Comparison of ENCODE assay signal across 18 mouse cellular contexts in the genomic region with DNA sequence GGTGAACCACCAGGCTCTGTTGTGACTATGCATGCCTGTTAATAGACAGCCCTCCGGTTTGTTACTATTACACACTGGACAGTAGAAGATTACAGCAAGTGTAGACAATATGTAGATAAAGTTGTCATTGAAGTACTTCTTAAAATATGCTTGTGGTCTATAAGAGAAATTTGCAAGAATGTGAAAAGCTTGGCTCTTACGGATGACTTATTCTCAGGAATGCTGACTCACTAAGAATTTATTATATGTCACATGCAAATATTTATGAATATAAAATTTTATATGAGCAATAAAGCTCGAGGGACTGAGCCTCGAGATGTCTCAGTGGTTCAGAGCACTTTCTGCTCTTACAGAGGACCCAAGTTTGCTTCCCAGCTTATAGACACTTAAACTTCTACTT.
"Had no signal": no experiment of that assay in that cellular context is flagged by ENCODE, and none has a peak within 500 bp of the region (broad histone marks: within the 10 kb centered on the region; RNA-seq: fewer than 3 reads in every experiment).

No protein-coding gene starts in this region.

- H3K36me3 ChIP-seq: lung, embryonic 15.5 days; midbrain, embryonic 13.5 days; midbrain, embryonic 15.5 days; neural tube, embryonic 12.5 days had no signal

- H3K27me3 ChIP-seq: lung, embryonic 15.5 days; megakaryocyte, embryonic 14.5 days; midbrain, embryonic 13.5 days; midbrain, embryonic 15.5 days; neural tube, embryonic 12.5 days had no signal

- ATAC-seq: liver, postnatal 0 days; lung, postnatal 0 days; midbrain, embryonic 13.5 days; midbrain, embryonic 15.5 days had no signal

- H3K4me2 ChIP-seq: lung, embryonic 15.5 days; midbrain, embryonic 11.5 days; midbrain, embryonic 13.5 days; midbrain, embryonic 15.5 days; neural tube, embryonic 12.5 days had no signal

- H3K4me1 ChIP-seq: lung, embryonic 15.5 days; neural tube, embryonic 12.5 days had no signal

- DNase-seq: liver, postnatal 0 days; lung, adult 2 months; lung, postnatal 14 days; lung, postnatal 36 days; right cerebral cortex, postnatal 14 days; right cerebral cortex, postnatal 4 days; spleen, adult 18-20 months; thymus, adult 18-20 months; thymus, postnatal 14 days; thymus, postnatal 36 days had no signal

- H3K4me3 ChIP-seq: lung, embryonic 15.5 days; megakaryocyte, embryonic 14.5 days; midbrain, embryonic 13.5 days; midbrain, embryonic 15.5 days; neural tube, embryonic 12.5 days had no signal

- H3K27ac ChIP-seq: lung, embryonic 15.5 days; macrophage; midbrain, embryonic 13.5 days; midbrain, embryonic 15.5 days; neural tube, embryonic 12.5 days had no signal

- H3K9ac ChIP-seq: liver, postnatal 0 days; lung, embryonic 15.5 days; midbrain, embryonic 13.5 days; midbrain, embryonic 15.5 days; neural tube, embryonic 12.5 days had no signal

- H3K9me3 ChIP-seq: lung, embryonic 15.5 days; megakaryocyte, embryonic 14.5 days; midbrain, embryonic 13.5 days; midbrain, embryonic 15.5 days; neural tube, embryonic 12.5 days had no signal
